Mouse (Mus musculus) heart, postnatal 4 days (tissue): ENCODE results near the gene Nodal. TPM values are rescaled to one million over a fixed set of nuclear protein-coding genes. Genes with fewer than 3 reads are reported as not detected.
"Not testable (repeated sequence)": the region's sequence is repeated elsewhere in the genome, so short reads cannot be mapped to it uniquely, and the experiment has no call there.

ENCODE experiments used
- DNase-seq: peaks from one replicate; pipeline ENCODE4 v3.0.0; 2021
- total RNA-seq, 2 experiments: library from RNA; stranded (reverse); gene quantifications; 2 replicates each; pipeline ENCODE4 v1.2.3; 2021

Nodal gene
- total RNA-seq, 2 experiments from 2014 or later = 0.24 to 0.32 TPM

GRCm38 (mm10) chr10:61440202-61440800 lies 22.5 kb downstream of the Nodal start:
- no peak for DNase-seq

GRCm38 (mm10) chr10:61443456-61443855 lies 25.7 kb downstream of the Nodal start:
- no peak for DNase-seq

GRCm38 (mm10) chr10:61443876-61444275 lies 26.1 kb downstream of the Nodal start:
- no peak for DNase-seq

- no peak for DNase-seq
Observed at GRCm38 (mm10) chr10:61445016-61445415, 27.2 kb downstream of the Nodal start.

- DNase-seq = no peak
Observed at GRCm38 (mm10) chr10:61447581-61448353, 30.0 kb downstream of the Nodal start.

GRCm38 (mm10) chr10:61448834-61449233 lies 31.1 kb downstream of the Nodal start:
- no peak for DNase-seq

GRCm38 (mm10) chr10:61451463-61451930 lies 33.7 kb downstream of the Nodal start:
- DNase-seq = peak; percentile 29

- peak; percentile 50 for DNase-seq
Observed at GRCm38 (mm10) chr10:61451931-61452617, 34.3 kb downstream of the Nodal start.

- peak; percentile 99 for DNase-seq
Observed at GRCm38 (mm10) chr10:61452645-61453044, 34.9 kb downstream of the Nodal start, which contains the start of gene Eif4ebp2. Gene Eif4ebp2 (minus strand): TSS chr10:61452661.

GRCm38 (mm10) chr10:61453171-61453570 lies 35.4 kb downstream of the Nodal start:
- not testable (repeated sequence) for DNase-seq

- DNase-seq = no peak
Observed at GRCm38 (mm10) chr10:61457182-61457581, 39.4 kb downstream of the Nodal start.

- DNase-seq = no peak
Observed at GRCm38 (mm10) chr10:61465009-61465408, 47.2 kb downstream of the Nodal start.

- peak; percentile 41 for DNase-seq
Observed at GRCm38 (mm10) chr10:61466242-61466641, 48.5 kb downstream of the Nodal start.

- peak; percentile 33 for DNase-seq
Observed at GRCm38 (mm10) chr10:61466873-61467272, 49.1 kb downstream of the Nodal start.

GRCm38 (mm10) chr10:61468900-61469299 lies 51.1 kb downstream of the Nodal start:
- no peak for DNase-seq

- peak; percentile 44 for DNase-seq
Observed at GRCm38 (mm10) chr10:61473640-61474039, 55.9 kb downstream of the Nodal start.

GRCm38 (mm10) chr10:61474344-61474743 lies 56.6 kb downstream of the Nodal start:
- no peak for DNase-seq

Other genes starting within 250 kb of the Nodal start
- not detected for gene Tbata, start 246.0 kb upstream of the Nodal start, total RNA-seq
- gene Adamts14, start 144.5 kb upstream of the Nodal start, total RNA-seq = 1 to 10 TPM; 6.9 to 7.5 TPM
- under 1 TPM in 1 of 2 experiments, not detected in 1; 0.09 TPM for gene Prf1, start 120.1 kb upstream of the Nodal start, total RNA-seq
- gene Pald1, start 34.4 kb upstream of the Nodal start, total RNA-seq = 10 to 100 TPM; 38.1 to 38.9 TPM
- gene Eif4ebp2, start 34.7 kb downstream of the Nodal start, total RNA-seq = 10 to 100 TPM; 95.4 to 95.9 TPM
- gene Lrrc20, start 57.8 kb downstream of the Nodal start, total RNA-seq = 10 to 100 TPM; 16.4 to 17.1 TPM
- gene Npffr1, start 177.5 kb downstream of the Nodal start, total RNA-seq = under 1 TPM in 1 of 2 experiments, not detected in 1; 0.07 TPM
- 10 to 100 TPM; 55.2 to 61.6 TPM for gene Ppa1, start 230.6 kb downstream of the Nodal start, total RNA-seq